Mouse (Mus musculus): ENCODE results near the gene Ghr. TPM values are rescaled to one million over a fixed set of nuclear protein-coding genes. Genes with fewer than 3 reads are reported as not detected.

Ghr gene
- polyA plus RNA-seq (2015; fragmentation: Illumina TruSeq; extraction: RNeasy Lipid Tissue Mini Kit (QIAGEN cat#74804); ENCODE audit: insufficient read depth, low replicate concordance): 11.1 TPM

GRCm38 (mm10) chr15:3582807-3583636 lies at the start of gene Ghr:
Gene Ghr, minus strand, starts transcription at chr15:3583492.

GRCm38 (mm10) chr15:3303426-3303825 lies 279.9 kb downstream of the Ghr start, which contains the start of gene Ccdc152:
Gene Ccdc152, minus strand, starts transcription at chr15:3303526.

GRCm38 (mm10) chr15:3268247-3268646 lies 315.0 kb downstream of the Ghr start, which contains the start of gene Selenop:
Gene Selenop, plus strand, starts transcription at chr15:3268547.

All from spleen, adult 10 weeks (tissue).